Mouse (Mus musculus): ENCODE data around the gene Fbl. TPM values are rescaled to one million over a fixed set of nuclear protein-coding genes. Genes with fewer than 3 reads are reported as not detected.
"Not testable (repeated sequence)": the region's sequence is repeated elsewhere in the genome, so short reads cannot be mapped to it uniquely, and the experiment has no call there.

Fbl gene
- 92.1 TPM in 2 replicates for polyA plus RNA-seq (2016; fragmentation: Nextera tagmentation; extraction: Ambion mirVana)

DNA sequence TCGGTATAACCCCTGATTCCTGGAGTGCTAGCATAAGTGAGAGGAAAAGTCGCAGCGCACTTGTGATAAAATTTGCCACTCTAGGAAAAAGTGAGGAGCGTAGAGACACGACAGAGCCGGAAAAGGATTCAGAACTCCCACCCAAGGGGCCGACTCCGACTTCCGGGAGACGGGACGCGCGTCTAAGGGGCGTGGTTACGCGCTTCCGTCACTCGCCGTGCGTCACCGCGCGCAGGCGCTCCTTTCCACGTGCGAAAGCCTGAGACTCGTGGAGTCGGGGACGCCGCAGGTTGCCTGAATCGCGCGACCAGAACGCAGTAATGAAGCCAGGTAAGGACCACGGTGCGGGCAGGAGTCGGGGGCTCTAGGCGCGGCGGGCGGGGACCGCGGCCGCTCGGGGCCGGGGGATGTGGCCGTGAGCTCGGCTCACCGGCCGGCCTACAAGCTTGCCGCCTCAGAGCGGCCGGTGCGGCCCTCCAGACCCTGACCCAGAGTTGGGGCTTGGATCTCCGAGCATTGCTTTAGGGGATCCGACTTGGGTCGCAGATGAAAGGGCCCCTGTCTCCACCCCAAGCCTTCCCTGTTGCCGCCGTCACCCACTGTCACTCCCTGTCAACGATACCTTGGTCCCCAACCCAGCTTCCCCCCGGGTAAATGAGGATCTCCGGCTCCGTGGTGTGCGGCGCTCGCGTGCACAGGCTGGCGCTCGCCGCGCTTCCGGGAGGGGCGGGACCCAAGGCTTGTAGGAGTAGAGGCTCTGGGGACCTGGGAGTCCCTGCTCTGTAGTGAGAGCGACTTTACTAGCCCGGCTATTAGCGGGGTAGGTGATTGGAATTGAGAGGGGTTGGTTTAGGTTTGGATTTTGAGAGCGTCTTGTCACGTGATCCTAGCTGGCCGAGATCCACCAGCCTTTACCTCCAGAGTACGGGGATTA is at the start of gene Fbl:
Fbl (plus strand) TSS at position 222 of the 934 bp plus-strand sequence.
- Histone ChIP-seq H3K4me1 (replicated peaks) (peaks cover 27% of the 10 kb centered on the region), H3K36me3 (peaks cover 2% of the 10 kb centered on the region), H3K9ac (peak within 1 kb of the TSS; percentile 86), H3K9me3 (replicated peaks) (peaks cover 5% of the 10 kb centered on the region), H3K4me3 (peak within 1 kb of the TSS; percentile 72), H3K4me2 (peak within 1 kb of the TSS; percentile 88), H3K27ac (ENCODE audit: poor library complexity, severe bottlenecking) (peak within 1 kb of the TSS; percentile 82), H3K27me3 (replicated peaks) (no peaks in the 10 kb centered on the region)
- under 1% methylated on average over 79 of the region's 80 CpGs for WGBS
- ATAC-seq (ENCODE audit: insufficient number of reproducible peaks, low FRiP score) = peak; percentile 93

DNA sequence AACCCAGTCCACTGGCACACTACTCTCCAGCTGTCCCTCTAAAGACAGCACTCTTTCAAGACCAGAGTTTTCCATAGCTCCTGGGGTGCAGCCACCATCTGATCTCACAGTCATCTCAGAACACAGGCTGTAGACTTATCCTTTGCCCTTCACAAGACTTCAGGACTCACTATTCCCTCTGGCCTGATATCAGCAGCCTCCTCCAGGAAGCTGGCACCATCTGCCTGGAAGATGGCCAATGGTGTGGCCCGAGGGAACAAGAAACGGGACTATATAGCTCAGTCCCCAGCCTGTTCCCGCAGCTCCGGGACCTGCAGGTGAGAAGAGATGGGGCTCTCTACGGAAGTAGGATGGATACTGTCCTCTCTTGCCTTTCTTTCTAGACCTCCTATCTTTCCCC is 40.3 kb upstream of the Fbl start, which contains the start of gene 9530053A07Rik:
9530053A07Rik (plus strand) TSS at position 301 of the 400 bp plus-strand sequence.
- no peak for ATAC-seq (ENCODE audit: insufficient number of reproducible peaks, low FRiP score)
- H3K27me3 ChIP-seq (replicated peaks) = no peaks in the 10 kb centered on the region
- WGBS = 80% methylated on average over 5 of the region's 5 CpGs
- H3K27ac ChIP-seq (ENCODE audit: poor library complexity, severe bottlenecking) = no peak within 1 kb of the TSS
- H3K9me3 ChIP-seq (replicated peaks) = no peaks in the 10 kb centered on the region
- no peaks in the 10 kb centered on the region for H3K4me1 ChIP-seq (replicated peaks)
- no peak within 1 kb of the TSS for H3K4me3 ChIP-seq
- H3K36me3 ChIP-seq = no peaks in the 10 kb centered on the region
- H3K9ac ChIP-seq = no peak within 1 kb of the TSS
- no peak within 1 kb of the TSS for H3K4me2 ChIP-seq

DNA sequence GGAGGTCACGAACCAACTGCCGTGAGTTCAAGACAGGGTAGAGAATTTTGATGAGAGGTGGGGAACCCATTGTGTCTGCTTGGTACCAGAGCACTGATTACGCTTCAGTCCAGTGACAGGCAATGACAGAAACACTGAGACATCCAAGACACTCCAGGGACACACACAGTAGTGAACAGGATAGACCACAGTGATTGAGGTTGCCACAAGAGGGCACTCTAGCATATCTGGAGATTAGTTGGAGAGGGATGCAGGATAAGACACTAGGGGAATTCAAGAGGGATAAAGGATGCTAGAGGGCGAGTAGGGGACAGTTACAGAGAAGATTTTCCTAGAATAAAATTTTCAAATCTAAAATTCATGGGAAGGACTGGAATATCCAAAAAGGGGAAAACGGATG is 31.9 kb upstream of the Fbl start:
- Histone ChIP-seq H3K9me3 (replicated peaks) (peaks cover 5% of the 10 kb centered on the region; the same call in 1 of the 2 replicates), H3K4me2 (no peak overlapping the region), H3K9ac (no peak overlapping the region), H3K27me3 (replicated peaks) (no peaks in the 10 kb centered on the region), H3K4me3 (no peak overlapping the region), H3K4me1 (replicated peaks) (no peaks in the 10 kb centered on the region), H3K27ac (ENCODE audit: poor library complexity, severe bottlenecking) (no peak overlapping the region), H3K36me3 (no peaks in the 10 kb centered on the region)
- ATAC-seq (ENCODE audit: insufficient number of reproducible peaks, low FRiP score) = no peak
- WGBS = 53% methylated on average over 5 of the region's 5 CpGs

DNA sequence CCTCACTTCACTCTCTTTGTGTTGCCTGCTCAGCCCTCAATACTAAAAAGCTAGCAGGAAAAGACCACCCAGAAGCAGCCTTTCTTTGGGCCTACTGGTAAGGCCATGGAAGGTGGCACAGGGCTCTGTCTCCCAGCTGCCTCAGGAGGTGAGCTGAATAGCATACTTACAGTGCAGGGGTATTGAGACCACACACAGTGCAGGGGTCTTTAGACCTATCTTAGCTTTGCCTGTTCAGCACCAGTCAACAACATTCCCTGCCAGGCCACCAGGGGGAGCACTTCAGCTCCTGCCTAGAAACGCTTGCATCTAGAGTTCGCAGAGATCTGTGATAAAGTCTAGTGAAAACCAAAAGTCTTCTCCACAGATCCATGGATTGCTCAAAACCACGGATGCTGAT is 21.2 kb upstream of the Fbl start:
- peaks cover 9% of the 10 kb centered on the region; the same call in 1 of the 2 replicates for H3K9me3 ChIP-seq (replicated peaks)
- ATAC-seq (ENCODE audit: insufficient number of reproducible peaks, low FRiP score) = no peak
- no peaks in the 10 kb centered on the region for H3K4me1 ChIP-seq (replicated peaks)
- WGBS = 21% methylated on average over 3 of the region's 3 CpGs
- H3K4me2 ChIP-seq = no peak overlapping the region
- H3K4me3 ChIP-seq = no peak overlapping the region
- H3K9ac ChIP-seq = no peak overlapping the region
- H3K27me3 ChIP-seq (replicated peaks) = peaks cover 26% of the 10 kb centered on the region
- H3K27ac ChIP-seq (ENCODE audit: poor library complexity, severe bottlenecking) = no peak overlapping the region
- H3K36me3 ChIP-seq = no peaks in the 10 kb centered on the region

DNA sequence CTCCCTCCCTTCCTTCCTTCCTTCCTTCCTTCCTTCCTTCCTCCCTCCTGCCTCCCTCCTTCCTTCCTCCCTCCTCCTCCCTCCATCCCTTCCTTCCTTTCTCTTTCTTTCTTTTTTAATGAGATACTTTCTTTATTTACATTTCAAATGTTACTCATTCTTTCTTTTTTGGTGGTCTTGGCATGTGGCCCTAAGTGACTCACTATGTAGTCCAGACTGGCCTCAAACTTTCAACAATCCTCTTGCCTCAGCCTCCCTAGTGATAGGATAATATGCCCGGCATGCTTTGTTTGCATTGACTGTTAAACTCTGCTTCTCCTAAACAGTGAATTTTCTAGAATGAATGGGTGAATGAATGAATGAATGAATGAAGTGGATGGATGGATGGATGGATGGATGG is 19.7 kb upstream of the Fbl start:
- no peak overlapping the region for H3K4me3 ChIP-seq
- H3K27ac ChIP-seq (ENCODE audit: poor library complexity, severe bottlenecking) = no peak overlapping the region
- H3K9ac ChIP-seq = no peak overlapping the region
- H3K4me1 ChIP-seq (replicated peaks) = no peaks in the 10 kb centered on the region
- no peak for ATAC-seq (ENCODE audit: insufficient number of reproducible peaks, low FRiP score)
- H3K4me2 ChIP-seq = no peak overlapping the region
- peaks cover 26% of the 10 kb centered on the region for H3K27me3 ChIP-seq (replicated peaks)
- 77% methylated on average over 1 of the region's 1 CpGs for WGBS
- no peaks in the 10 kb centered on the region for H3K9me3 ChIP-seq (replicated peaks)
- no peaks in the 10 kb centered on the region for H3K36me3 ChIP-seq

DNA sequence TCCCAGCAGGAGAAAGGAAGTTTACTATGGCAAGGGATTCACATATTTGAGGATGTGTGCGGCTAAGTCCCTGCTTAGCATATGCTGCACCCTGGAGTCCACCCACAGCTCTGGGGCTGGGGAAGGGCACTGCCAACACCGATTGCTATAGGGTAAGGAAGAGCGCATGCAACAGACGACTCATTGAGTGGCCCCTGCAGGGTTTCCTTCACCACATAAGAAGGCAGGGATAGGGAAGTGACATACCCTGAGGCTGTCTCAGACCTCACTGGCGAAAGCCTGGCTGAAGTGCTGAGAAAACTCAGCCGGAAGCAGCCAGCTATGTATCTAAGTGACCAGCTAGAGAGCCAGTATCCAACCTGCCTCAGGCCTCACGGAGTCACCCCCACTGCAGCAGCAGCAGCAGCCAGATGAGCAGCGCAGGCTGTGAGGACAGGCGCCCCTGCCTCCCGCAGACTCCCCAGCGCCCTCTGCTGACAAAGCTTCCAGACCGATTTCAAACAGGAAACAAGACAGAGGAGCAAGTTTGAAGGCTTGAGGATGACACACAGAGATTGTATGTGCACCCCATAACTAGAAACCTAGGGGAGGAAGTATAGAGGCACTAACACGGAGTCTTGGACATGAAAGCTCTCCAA is 17.8 kb upstream of the Fbl start:
- H3K4me1 ChIP-seq (replicated peaks) = no peaks in the 10 kb centered on the region

DNA sequence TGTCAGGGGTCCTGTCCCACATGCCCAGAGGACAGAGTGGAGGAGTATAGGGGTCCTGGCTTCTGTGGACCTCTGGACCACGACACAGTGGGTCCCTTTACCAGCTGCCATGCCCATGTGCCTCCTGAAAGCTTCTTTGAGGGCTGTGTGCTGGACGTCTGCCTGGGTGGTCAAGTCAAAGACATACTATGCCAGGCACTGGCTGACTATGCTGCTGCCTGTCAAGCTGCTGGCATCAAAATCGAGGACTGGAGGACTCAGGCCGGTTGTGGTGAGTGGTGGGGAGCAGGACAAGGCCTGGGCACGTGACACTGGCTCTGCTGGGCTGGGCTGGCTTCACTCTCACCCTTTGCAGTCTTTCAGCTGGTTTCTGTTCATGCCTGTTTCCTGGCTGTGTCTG is 15.9 kb upstream of the Fbl start:
- ATAC-seq (ENCODE audit: insufficient number of reproducible peaks, low FRiP score) = not testable (repeated sequence)

More for the DNA sequence above, 17.8 kb upstream of the Fbl start:
- Histone ChIP-seq H3K4me3 (no peak overlapping the region), H3K36me3 (no peaks in the 10 kb centered on the region), H3K27me3 (replicated peaks) (peaks cover 33% of the 10 kb centered on the region), H3K4me2 (no peak overlapping the region), H3K9ac (no peak overlapping the region), H3K27ac (ENCODE audit: poor library complexity, severe bottlenecking) (no peak overlapping the region), H3K9me3 (replicated peaks) (no peaks in the 10 kb centered on the region)
- ATAC-seq (ENCODE audit: insufficient number of reproducible peaks, low FRiP score) = no peak
- 16% methylated on average over 13 of the region's 13 CpGs for WGBS

DNA sequence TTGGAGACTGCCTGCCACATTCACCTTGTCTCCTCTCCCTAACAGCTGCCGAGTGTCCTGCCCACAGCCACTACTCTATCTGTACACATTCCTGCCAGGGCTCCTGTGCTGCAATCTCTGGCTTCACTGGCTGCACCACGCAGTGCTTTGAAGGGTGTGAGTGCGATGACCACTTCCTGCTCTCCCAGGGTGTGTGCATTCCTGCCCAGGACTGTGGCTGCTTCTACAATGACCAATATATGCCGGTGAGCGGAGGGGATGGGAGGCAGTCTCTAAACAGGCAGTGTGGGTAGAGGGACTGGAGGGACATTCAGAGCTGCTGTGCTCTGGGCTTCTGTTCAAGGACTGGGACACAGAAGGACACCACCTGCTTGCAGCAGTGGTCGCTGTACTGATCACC is 10.2 kb upstream of the Fbl start:
- H3K9ac ChIP-seq = no peak overlapping the region
- no peaks in the 10 kb centered on the region for H3K9me3 ChIP-seq (replicated peaks)
- H3K36me3 ChIP-seq = no peaks in the 10 kb centered on the region
- WGBS = 38% methylated on average over 6 of the region's 6 CpGs
- no peaks in the 10 kb centered on the region for H3K4me1 ChIP-seq (replicated peaks)
- H3K4me3 ChIP-seq = no peak overlapping the region
- H3K27me3 ChIP-seq (replicated peaks) = peaks cover 8% of the 10 kb centered on the region; the same call in 1 of the 2 replicates
- no peak overlapping the region for H3K4me2 ChIP-seq
- ATAC-seq (ENCODE audit: insufficient number of reproducible peaks, low FRiP score) = no peak
- no peak overlapping the region for H3K27ac ChIP-seq (ENCODE audit: poor library complexity, severe bottlenecking)

More for the DNA sequence above, 15.9 kb upstream of the Fbl start:
- not testable (repeated sequence) for H3K9ac ChIP-seq; H3K27ac ChIP-seq (ENCODE audit: poor library complexity, severe bottlenecking); H3K4me1 ChIP-seq (replicated peaks); H3K4me2 ChIP-seq; H3K36me3 ChIP-seq; H3K9me3 ChIP-seq (replicated peaks); H3K4me3 ChIP-seq
- 38% methylated on average over 5 of the region's 5 CpGs for WGBS
- H3K27me3 ChIP-seq (replicated peaks) = peaks cover 26% of the 10 kb centered on the region

DNA sequence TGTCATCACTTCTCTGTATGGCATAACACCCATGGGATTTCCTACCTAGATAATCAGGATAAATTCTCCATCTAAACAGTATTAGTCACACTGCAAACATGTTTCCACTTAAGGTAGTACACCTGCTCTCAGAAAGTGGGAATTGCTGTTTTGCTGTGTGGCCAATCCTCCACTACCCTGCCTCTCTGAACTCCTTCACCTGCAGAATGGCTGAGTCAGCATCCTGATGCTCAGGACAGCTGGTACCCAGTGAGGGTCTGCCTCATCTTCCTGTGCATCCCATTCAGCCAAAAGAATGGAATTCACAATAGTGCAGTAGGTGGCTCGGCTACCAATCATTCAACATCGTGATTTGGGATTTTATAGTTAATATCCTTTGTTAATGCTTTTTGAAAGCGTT is 9.6 kb upstream of the Fbl start:
- no peak overlapping the region for H3K27ac ChIP-seq (ENCODE audit: poor library complexity, severe bottlenecking)
- H3K4me3 ChIP-seq = no peak overlapping the region
- ATAC-seq (ENCODE audit: insufficient number of reproducible peaks, low FRiP score) = no peak
- WGBS = 79% methylated on average over 3 of the region's 3 CpGs
- H3K9ac ChIP-seq = no peak overlapping the region
- peaks cover 8% of the 10 kb centered on the region; the same call in 1 of the 2 replicates for H3K27me3 ChIP-seq (replicated peaks)
- no peaks in the 10 kb centered on the region for H3K9me3 ChIP-seq (replicated peaks)
- no peaks in the 10 kb centered on the region for H3K36me3 ChIP-seq
- H3K4me1 ChIP-seq (replicated peaks) = no peaks in the 10 kb centered on the region
- no peak overlapping the region for H3K4me2 ChIP-seq

DNA sequence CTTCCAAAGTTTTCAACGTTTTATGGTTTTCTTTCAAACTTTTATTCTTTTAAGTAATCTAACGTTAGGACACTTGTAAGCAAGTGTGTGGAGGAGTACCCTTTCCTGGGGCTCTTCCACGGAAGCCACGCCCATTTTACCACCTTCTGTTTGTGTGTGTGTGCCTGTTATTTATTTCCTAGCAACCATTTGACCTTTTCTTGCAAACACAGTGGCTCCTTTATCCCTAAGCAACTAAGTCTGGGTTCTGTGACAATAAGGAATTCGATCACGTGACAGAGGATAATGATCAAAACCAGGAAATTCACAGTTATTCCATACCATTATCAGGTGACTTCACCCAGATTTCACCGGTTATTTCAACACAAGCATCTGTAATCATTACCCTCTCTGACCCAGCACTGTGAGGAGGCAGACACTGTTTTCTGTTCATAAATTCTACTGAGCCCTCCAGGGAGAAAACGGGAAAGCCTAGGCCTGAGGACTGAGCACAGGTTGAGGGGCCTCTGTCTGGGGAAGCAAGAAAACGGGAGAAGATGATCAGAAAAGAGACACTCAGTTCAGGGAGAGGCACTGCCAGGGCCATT is 8.3 kb upstream of the Fbl start:
- ATAC-seq (ENCODE audit: insufficient number of reproducible peaks, low FRiP score) = no peak
- WGBS = 53% methylated on average over 9 of the region's 9 CpGs
- Histone ChIP-seq H3K27me3 (replicated peaks) (no peaks in the 10 kb centered on the region), H3K9ac (no peak overlapping the region), H3K4me3 (no peak overlapping the region), H3K4me2 (no peak overlapping the region), H3K9me3 (replicated peaks) (peaks cover 5% of the 10 kb centered on the region), H3K36me3 (no peaks in the 10 kb centered on the region), H3K27ac (ENCODE audit: poor library complexity, severe bottlenecking) (no peak overlapping the region), H3K4me1 (replicated peaks) (no peaks in the 10 kb centered on the region)

DNA sequence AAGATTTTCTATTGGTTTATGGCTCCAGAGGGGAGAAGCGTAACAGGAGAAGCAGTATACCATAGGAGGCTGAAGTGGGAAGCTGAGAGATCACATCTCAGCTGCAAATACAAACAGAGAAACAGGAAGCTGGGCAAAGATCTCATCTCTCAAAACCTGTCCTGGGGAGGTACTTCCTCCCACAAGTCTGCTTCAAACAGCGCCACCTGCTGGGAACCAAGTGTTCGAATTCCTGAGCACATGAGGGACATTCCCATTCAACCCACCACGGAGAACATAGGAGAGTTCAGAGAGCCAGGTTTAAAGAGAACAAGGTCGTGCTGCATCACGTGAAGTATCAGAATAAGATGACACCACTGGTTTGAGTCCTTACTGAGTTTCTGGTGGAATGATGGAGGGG is 4.1 kb upstream of the Fbl start:
- H3K4me2 ChIP-seq = no peak overlapping the region
- H3K4me1 ChIP-seq (replicated peaks) = peaks cover 9% of the 10 kb centered on the region
- peaks cover 5% of the 10 kb centered on the region for H3K9me3 ChIP-seq (replicated peaks)
- H3K4me3 ChIP-seq = no peak overlapping the region
- H3K27me3 ChIP-seq (replicated peaks) = no peaks in the 10 kb centered on the region
- H3K27ac ChIP-seq (ENCODE audit: poor library complexity, severe bottlenecking) = no peak overlapping the region
- WGBS = 76% methylated on average over 6 of the region's 6 CpGs
- no peak for ATAC-seq (ENCODE audit: insufficient number of reproducible peaks, low FRiP score)
- no peak overlapping the region for H3K9ac ChIP-seq
- no peaks in the 10 kb centered on the region for H3K36me3 ChIP-seq
